Mouse (Mus musculus): ENCODE measurements at regions not wholly inside any gene's neighbourhood (a gene's known extent, or its start where the extent isn't known, plus 50 kb on each side); places are given as distances from the start of the nearest gene placed in this dataset.

DNA sequence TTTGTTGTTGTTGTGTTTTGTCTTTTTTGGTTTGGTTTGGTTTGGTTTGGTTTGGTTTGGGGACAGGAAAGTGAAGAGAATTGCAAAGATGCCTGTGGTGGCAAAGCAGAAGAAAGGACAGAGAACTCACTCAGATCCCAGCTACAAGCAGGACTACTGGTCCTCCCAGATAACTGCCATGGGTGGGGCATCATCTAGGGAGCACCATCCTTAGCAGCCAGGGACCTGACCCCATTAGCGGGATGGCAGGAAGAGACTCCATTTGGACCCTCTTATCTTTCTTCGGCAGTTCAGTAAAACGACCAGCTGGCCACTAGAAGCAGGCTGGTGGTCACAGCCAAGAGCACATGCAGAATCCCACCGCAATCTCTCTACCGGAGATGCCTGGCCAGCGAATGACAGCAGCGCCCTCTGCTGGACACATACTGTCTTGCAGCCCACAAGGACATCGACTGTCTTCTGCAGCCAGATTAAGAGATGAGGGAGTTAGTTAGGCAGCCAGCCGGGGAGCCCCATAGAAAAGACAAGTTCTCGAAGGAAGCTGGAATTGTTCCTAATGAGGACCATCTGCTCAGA is 119.8 kb downstream of the Gm9195 start:
- DNase-seq = peak; percentile 61

DNA sequence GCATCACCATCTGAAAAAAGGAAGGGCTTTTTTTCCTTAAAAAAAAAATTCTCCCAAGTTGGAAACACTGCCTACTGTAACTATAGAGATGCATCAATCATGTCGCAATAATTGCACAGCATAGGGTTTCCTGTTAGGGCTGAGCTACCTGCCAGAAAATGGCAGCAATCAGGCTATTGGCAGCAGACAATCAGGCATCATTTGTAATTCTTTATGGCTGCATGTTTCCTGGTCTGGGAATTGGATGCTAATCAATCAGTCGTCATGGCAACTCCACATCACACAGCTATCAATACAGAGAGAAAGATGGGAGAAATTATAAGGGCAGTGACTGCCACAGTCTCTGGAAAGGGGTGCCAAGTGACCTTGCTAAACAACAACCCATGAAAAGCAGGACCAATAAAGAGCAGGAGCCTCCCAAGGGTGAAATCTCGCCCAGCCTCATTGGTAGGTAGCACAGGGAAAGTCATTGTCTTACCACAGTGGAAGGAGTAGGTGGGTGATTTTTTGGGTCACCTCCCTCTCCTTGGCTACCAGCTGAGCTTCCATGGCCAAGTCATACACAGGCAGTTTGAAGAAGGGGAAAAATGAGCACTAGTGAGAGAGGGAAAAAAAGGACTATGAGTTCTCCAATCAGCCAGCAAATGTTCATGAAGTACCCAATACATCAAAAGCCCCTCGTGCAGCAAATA is 130.7 kb downstream of the Gm9195 start:
- DNase-seq = no peak

DNA sequence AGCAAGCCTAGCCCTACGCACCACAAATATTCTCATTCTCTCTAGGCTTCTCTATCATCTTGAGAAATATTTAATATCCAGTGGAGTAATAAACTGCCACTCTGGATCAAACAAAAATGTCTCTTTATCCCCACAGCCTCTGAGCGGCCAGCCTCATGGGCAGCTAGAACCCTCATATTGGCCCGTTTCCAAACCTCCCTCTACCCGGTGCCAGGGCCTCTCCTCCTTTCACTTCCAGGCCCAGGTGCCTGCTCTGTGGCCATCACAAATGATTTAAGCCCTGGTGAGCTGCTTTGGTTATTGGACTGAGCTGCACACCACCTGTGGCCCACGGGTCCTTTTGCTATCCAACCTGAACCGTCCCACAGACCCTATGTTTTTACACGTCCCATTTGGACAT is 131.5 kb downstream of the Gm9195 start:
- no peak for DNase-seq

DNA sequence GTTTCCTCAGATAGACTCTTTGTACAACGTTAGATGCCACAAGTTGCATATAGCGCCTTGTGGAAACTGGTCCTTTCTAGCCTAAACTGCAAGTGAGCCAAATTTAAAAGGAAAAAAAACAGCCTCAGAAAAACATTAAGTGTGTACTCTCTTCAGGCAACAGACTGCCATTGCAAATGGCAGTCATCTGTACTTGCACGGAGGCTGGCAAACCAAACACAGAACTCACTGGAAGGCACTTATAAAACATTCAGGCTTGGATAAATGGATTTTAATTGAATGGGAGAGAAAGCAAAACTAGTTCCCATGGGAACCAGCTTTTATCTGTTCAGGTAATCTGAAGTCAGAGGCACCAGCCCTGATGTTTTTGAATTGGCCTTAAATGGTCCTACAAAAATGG is 133.7 kb downstream of the Gm9195 start:
- no peak for DNase-seq

DNA sequence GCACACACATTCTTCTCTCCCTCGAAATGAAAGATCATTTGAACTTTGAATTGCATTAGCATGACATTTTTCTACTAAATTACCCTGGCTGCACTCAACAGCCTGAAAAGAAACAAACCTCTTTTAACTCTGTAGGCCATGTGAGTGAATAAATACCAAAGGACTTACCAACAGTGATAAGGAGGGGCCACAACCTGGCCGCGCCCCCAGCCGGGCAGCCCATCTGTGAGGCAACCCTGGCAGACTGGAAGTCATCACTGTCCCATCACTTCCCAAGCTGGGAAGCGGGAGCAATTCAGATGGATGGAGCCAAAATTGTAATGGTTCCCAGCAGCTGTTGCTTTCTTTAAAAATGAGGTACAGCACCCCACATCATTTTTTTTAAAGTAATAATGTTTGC is 149.5 kb downstream of the Gm9195 start:
- no peak for DNase-seq

DNA sequence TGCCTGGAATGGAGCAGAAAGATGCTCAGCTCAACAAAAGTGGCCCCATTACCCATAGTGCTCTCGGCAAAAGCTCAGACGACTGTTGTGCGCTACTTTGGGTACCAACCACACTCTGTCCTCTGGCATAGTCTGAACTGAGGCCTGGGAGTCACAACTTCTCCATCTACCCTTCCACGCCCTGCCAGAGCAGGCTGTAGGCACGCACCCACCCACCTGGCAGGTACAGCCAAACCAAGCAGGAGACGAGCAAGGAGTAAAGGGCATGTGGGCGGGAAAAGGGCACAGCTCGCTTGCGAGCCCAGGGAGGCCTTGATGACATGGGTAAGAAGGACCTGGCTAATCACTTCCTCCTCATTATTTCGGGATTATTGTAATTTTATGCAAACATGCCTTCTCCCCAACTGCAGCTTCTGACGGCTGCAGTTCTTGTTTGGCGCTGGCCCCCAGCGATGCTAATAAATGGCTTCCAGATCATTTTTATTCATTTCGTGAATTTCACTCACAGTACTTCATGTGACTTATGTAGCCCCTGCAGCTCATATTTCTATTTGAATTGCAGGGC is 150.0 kb downstream of the Gm9195 start:
- no peak for DNase-seq

DNA sequence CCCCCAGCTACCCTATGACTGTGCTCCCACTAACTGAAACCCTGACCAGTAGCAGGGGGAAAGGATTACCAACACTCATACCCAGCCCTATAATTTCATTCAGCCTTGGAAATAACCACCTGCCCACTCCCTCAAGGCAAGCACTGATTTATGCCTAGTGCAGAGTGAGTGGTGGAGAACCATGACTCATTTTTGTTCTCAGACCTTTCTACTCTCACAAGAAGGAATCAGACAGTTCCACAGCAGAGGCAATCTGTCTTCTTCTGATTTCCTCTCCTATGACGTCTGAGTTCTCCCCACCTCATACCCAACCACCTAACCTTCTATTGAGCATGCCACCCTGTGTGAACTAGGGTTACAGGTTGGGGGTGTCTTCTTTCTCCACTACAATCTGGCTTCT is 153.6 kb downstream of the Gm9195 start:
- no peak for DNase-seq

DNA sequence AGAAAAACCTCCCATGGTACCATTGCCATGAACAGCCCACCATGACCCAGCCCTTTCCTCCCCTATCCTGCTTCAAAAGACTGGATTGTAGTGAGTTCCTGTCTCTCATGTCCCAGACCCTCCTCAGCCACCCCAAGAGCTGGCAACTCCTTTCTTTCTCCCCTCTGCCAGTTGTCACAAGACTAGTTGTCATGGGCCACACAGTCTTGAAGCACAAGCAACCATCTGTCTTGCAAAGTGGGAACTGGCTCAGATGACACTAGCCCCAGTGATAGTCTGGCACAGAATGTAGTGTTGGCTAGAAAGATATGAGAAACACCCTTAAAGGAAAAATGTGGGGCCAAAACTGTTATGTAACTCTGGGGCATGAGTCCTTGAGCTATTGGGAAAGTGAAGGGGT is 187.8 kb downstream of the Gm9195 start:
- no peak for DNase-seq

DNA sequence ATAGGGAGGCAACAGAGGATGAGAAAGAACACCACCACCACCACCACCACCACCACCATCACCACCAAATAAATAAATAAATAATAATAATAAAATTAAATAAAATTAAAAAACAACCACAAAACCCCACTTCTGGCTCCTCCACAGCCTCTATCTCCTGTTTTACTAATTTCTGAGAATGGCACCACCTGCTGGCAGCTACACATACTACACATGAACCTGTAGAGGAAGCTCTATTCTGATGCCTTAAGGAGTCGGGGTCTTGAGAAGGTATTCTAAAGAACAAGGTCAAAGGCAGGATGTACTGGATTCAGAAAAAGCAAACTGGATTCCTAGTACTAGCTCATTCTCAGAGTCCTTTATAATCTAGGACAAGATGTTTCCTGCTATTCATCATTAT is 191.6 kb downstream of the Gm9195 start:
- peak; percentile 24 for DNase-seq

DNA sequence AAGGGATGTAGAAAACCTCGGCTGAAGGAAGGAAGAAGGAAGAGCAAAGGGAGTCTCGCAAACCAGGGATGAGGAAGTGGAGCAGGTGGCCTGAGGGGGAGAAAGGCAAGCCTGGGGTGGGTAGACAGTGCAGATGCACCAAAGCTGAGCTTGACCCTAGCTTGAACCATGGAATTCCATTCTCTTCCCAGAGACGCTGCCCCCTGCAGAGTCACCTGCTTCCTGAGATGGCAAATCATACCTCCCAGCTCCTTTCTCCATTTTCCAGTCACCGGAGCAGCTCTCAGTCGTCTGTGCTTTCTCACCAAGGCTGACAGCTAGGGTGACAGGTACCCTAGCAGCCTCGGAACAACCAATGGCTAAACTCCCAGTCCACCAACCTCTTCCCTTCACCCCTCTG is 197.0 kb downstream of the Gm9195 start:
- DNase-seq = no peak

DNA sequence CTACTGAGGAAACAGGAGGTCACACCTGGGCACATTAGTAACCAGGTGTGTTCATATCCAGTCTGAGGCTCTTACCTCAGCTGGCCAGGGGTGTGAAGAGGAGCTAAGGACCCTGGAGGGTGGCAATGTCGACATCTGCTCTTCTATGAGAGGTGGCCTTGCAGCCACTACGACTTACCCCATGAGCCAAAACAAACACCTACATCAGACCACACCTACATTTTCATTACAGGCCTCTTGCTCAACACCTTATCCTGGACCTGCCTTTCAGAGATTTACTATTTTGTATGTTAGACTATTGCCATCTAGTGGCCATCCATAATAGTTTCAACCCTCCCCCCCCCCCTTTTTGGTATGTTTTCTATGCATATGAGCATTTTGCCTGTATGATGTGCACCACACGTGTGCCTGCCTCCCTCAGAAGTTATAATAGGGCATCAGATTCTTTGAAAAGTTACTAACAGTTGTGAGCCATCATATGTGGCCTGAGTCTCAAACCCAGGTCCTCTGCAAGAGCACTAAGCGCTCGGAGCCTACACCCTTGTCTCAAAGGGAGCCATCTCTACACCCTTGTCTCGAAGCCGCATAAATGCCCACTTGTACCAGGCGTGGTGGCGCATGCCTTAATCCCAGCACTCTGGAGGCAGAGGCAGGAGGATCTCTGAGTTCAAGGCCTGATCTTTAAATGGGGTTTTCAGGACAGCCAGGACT is 197.8 kb downstream of the Gm9195 start:
- peak; percentile 3 for DNase-seq

DNA sequence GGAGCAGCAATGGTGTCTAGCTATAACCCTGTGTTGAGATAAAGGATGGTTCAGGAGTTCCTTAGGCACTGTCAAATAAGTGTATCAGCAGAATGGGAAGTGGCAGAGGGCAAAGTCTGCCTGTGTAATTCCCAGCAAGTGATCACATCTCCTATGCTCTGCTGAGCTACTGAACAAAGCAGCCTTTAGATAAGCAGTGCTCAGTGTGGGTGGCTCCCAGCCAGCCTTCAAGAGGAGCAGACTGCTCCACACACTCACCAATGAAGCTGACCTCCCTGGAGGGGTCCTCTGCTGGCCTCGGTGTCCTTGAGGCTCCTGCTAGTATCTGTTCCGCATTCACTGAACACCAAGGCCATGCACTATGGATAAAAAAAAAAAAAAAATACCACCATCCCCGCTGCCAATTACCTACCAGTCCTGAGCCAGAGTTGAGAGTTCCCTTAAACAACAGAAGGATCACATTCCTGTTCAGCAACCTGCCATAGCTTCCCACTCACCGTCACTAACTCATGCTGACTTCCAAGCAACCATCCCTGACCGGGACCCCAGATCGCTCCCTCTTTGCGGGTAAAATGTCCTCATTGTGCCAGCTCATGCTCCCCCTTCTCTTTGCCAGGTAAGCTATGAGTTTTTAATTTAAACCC is 198.9 kb downstream of the Gm9195 start:
- no peak for DNase-seq

DNA sequence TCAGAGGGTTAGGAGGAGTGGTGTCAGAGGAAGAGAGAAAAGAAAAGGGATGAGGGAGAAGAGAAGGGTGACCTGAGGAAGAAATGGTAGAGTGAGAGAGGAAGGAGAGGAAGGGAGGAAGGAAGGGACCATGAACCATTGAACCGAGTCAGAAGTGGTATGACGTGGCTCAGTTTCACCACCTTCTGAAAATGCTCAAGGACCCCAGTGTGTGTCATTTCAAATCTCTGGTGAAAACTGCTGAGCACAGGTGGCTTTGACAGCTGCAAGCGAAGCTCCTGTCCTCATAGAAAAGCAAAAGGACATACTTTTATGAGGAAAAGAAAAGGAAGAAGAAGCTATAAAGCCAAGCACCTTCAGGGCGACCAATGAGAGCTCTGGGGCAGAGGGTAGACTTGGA is 214.3 kb downstream of the Gm9195 start:
- DNase-seq = no peak

DNA sequence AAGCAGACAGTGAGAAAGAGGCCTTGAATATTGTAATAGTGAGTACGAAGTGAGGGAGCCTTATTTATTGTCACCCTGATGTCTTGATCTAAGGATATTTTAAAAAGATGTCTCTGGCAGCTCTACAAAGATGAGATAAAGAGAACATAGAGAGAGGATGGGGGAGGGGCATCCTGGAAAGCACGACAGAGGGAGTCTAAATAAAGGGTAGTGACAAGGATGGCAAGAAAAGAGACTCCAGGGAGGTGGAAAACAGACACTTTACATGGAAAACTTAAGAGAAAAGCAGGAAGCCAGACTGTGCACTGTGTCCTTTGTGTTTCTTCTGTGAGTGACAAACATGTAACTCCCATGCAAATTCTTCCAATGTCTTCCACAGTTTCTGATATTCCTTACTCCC is 232.4 kb downstream of the Gm9195 start:
- DNase-seq = no peak

DNA sequence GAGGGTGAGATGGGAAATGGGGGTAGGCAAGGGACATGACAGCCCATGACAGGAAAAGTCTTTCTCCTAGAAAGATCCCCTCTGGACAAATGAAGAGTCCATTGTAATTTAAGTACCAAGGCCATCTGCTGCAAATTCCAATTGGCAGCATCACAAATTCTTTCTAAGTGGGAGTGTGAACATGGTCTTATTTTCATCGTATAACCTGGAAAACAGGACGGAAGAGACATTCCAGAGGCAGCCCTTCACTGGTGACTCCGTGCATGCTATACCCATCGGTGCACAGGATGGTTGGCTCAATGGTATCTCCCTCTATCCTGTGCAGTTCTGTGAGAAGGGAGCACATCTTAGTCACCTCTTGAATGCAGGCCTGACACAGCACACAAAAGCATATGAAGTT is 249.8 kb downstream of the Gm9195 start:
- DNase-seq = no peak

DNA sequence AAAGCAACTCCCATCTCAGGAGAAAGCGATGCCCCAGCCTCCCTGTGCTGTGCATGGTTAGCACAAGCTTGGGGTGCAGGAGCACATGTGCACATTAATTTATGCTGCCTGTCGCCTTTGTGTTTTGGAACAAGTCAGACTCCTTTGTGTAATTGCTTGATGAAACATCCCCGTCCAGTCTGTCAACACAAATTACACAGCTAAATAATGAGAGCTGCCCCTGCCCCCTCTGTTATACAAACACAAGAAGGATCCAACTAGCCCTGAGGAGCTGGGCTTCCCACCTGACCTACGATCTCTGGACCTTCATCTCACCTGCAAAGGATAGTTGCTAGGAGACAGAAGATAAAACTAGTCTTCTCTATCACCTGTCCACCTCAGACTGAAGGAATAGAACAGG is 251.4 kb downstream of the Gm9195 start:
- DNase-seq = no peak

DNA sequence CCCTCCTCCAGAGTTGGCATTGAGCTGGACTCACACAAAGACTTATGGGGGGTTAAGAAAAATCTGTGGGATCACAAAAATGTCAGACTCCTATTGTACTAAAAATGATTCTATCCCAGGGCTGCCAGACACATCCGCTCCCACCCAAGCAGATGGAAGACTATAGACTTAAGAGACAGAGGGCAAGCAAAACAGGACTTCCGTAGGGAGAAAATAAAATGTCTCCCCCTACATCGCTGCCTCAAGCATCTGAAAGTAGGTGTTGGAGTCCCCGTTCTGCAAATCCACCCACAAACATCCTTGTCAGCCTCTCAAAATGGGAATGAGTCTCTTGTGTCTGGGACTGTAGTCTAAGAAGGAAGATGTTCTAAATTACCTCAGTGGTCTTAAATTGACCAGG is 253.3 kb downstream of the Gm9195 start:
- no peak for DNase-seq

DNA sequence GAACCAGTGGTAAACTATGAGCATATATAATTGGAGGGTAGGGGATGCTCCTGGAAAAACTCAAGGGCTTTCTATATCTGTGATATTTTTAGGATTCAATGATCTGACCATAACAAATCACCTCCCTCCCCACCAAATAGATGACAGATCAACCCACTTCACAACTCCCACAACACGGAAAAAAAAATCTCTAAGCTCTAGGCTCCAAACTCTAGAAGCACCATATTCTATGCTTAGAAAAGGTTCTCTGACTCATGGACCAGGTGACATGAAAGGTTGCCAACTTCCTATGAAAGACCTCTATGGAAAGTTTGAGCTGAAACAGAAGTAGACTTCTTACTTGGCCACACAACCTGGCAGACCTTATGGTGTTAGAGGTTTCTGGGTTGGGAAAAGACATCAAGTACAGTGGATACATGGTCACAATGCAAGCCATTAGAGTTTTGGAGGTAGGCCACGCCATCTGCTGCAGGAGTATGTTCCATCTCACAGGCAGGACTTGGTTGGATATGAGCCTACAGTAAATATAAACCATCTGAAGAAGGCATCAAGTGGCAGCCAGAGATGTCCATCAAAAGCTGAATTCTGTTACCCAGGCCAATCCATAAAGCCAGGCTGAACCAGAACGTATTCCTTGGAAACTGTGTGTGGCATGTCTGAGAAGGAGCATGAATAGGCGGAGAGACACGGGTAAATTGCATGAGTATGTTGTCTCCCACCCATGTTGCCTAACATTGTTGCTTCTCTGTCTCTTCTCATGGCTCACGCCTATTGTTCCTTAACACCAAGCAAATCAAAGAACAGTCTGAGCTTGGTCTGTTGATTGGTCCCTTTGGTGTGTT is 257.2 kb downstream of the Gm9195 start:
- DNase-seq = no peak

DNA sequence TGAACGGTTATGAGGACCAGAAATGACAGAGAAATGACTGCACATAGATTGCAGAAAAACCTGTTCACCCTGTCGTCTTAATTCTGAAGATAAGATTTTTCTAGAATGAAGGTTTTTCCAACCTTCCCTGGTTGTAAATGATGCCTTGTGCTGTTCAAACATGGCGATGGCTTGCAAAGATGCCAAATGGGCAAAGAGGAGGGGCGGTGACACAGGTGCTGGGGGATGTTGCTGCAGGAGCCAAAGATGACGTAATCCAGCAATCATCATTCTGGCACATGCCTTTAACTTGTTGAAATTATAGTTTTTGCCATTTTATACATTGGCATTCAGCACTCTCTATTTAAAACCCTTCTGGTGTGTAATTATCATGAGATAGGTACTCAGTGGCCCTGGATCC is 263.8 kb downstream of the Gm9195 start:
- DNase-seq = no peak

DNA sequence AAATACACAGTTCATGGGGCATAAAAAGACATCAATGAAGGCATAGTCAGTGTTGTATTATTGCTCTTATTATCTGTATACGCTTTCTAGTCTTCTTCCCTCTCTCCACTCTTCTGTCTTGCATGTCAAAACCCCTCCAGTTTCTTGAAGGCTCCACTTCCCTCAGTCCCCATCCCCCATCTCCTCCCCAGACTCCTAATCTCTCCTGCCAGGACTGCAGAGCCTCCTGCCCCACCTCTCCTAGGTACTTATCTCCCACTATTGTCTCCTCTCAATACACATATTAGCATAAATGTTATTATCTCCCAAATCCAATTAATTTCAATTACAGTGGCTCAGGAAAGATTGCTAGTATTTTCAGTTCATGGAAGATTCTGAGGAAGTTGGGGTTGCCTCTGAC is 264.2 kb downstream of the Gm9195 start:
- DNase-seq = no peak

DNA sequence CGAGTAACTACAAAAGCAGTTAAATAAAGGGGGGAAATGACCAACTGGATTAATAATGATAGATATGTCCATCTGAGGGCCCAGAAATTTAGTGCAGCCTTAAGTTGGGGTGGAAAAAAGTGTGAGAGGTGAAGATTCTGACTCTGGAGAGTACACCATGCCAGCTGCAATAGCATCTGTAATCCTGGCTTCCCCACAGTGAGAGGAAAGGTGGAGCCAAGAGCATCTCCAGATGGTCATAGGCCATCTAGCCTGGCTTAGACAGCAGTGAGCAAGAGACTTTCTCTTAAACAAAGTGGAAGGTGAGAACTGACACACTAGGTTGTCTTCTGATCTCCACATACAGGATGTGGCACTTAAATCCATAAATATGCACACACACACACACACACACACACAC is 264.7 kb downstream of the Gm9195 start:
- DNase-seq = no peak

DNA sequence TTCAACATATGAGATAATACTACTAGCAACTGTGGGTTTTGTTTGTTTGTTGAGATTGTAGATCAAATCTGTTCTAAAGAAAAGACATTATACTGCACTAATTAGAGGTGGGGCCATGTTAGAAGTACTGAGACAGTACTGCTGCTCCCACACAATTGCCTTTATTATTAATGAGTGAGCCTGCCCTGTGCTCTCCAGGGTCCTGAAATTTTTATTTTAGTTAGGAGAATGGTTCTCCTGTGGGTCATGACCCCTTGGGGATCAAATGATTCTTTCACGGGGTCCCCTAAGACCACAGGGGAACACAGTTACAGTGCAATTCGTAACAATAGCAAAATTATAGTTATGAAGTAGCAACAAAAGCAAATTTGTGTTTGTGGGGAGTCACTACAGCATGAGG is 268.8 kb downstream of the Gm9195 start:
- DNase-seq = no peak

DNA sequence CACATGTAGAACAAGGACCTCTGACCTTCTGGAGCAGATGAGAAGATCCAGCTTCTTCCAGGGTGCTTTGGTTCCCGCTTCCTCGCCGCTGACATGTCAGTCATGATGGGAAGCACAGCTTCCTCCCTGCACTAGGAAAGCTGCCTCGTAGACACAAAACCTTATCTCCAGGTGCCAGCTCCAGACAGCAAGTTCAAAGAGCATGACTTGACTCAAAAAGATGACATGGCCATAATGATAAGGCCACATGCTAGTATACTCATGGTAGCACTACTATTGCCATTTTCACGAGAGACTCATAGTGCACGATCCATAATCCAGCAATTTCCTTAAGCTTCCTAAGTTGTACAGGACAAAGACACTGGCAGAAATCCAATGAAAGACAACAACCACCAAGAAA is 272.1 kb downstream of the Gm9195 start:
- no peak for DNase-seq

Data from kidney, adult 18-20 months (tissue).